Comparison of ENCODE assay signal across 18 mouse cellular contexts in genomic region chr11:57959924-57960323, GRCm38 (mm10). TPM values are rescaled to one million over a fixed set of nuclear protein-coding genes. Genes with fewer than 3 reads are reported as not detected.
DNase-seq lines count a peak whose midpoint lies in the region; ATAC-seq and TF ChIP-seq lines count a peak whose summit lies in the region.
"Had no signal": no experiment of that assay in that cellular context is flagged by ENCODE, and none has a peak within 500 bp of the region (broad histone marks: within the 10 kb centered on the region; RNA-seq: fewer than 3 reads in every experiment).

No protein-coding gene starts in this region.

- peaks cover 10% of the 10 kb centered on the region; the same call in 1 of the 2 replicates for H3K4me1 ChIP-seq in heart, embryonic 11.5 days (ENCODE audit: control insufficient read depth, insufficient read depth, low read length)
- H3K4me1 ChIP-seq in liver, embryonic 12.5 days, result peaks cover 95% of the 10 kb centered on the region
- 0 out of 2 replicates have a peak, but pooled peaks cover 7% of the 10 kb centered on the region for H3K4me1 ChIP-seq in hindbrain, postnatal 0 days (ENCODE audit: insufficient read depth, low read length)

- no peak for DNase-seq in heart, postnatal 36 days
- DNase-seq in c-Kit-negative CD71-positive TER-119-positive erythroid progenitor cells, embryonic 14.5 days (ENCODE audit: low read depth, low spot score), result peak; percentile 66
- no peak for DNase-seq in right cerebral cortex, postnatal 36 days (ENCODE audit: low spot score in 2 of 2)
- no peak for DNase-seq in hindbrain, postnatal 0 days (ENCODE audit: low spot score)
- DNase-seq: adrenal gland, adult 2 months; cerebellum, postnatal 25 days; gastrocnemius, postnatal 36 days; kidney, adult 18-20 months; midbrain, embryonic 14.5 days; right cerebral cortex, adult 18-20 months; thymus, postnatal 25 days had no signal

- intact Hi-C loops in heart, postnatal 36 days (cut with DNase I), result loop anchor here (5.0 kb wide), 1 partner anchor 142 kb away; the partner anchor contains the start of gene Cnot8

- TF ChIP-seq CTCF in hindbrain, postnatal 0 days (IDR thresholded peaks at IDR 0.05; ENCODE audit: low read depth), result no peak

- peak overlapping the region; percentile 73 for H3K27ac ChIP-seq in heart, embryonic 11.5 days (ENCODE audit: low read depth, low read length)
- peak overlapping the region; percentile 99 for H3K27ac ChIP-seq in liver, embryonic 12.5 days
- H3K27ac ChIP-seq in hindbrain, postnatal 0 days, result no peak overlapping the region
- H3K27ac ChIP-seq: kidney, postnatal 0 days; layer of hippocampus, adult 2 months; neural tube, embryonic 13.5 days had no signal

- no peak overlapping the region for H3K4me3 ChIP-seq in heart, embryonic 11.5 days (ENCODE audit: low read depth, low read length)
- no peak overlapping the region for H3K4me3 ChIP-seq in liver, embryonic 12.5 days
- H3K4me3 ChIP-seq in hindbrain, postnatal 0 days (ENCODE audit: low read length), result no peak overlapping the region
- H3K4me3 ChIP-seq: layer of hippocampus, adult 2 months; neural tube, embryonic 13.5 days had no signal

- H3K27me3 ChIP-seq in heart, embryonic 11.5 days (ENCODE audit: control insufficient read depth, insufficient read depth, low read length), result no peaks in the 10 kb centered on the region
- H3K27me3 ChIP-seq in liver, embryonic 12.5 days (replicated peaks), result no peaks in the 10 kb centered on the region
- no peaks in the 10 kb centered on the region for H3K27me3 ChIP-seq in hindbrain, postnatal 0 days (ENCODE audit: insufficient read depth, low read length)
- H3K27me3 ChIP-seq: neural tube, embryonic 13.5 days had no signal

- no peaks in the 10 kb centered on the region for H3K9me3 ChIP-seq in heart, embryonic 11.5 days (replicated peaks; ENCODE audit: control insufficient read depth, low read length)
- no peaks in the 10 kb centered on the region for H3K9me3 ChIP-seq in liver, embryonic 12.5 days (replicated peaks)
- no peaks in the 10 kb centered on the region for H3K9me3 ChIP-seq in hindbrain, postnatal 0 days (ENCODE audit: low read length)
- H3K9me3 ChIP-seq: neural tube, embryonic 13.5 days had no signal

- H3K36me3 ChIP-seq in heart, embryonic 11.5 days (ENCODE audit: control insufficient read depth, insufficient read depth, low read length), result no peaks in the 10 kb centered on the region
- H3K36me3 ChIP-seq in liver, embryonic 12.5 days, result no peaks in the 10 kb centered on the region
- no peaks in the 10 kb centered on the region for H3K36me3 ChIP-seq in hindbrain, postnatal 0 days (ENCODE audit: insufficient read depth, low read length)
- H3K36me3 ChIP-seq: neural tube, embryonic 13.5 days had no signal

- no peak for ATAC-seq in heart, embryonic 11.5 days (replicated peaks; ENCODE audit: insufficient number of reproducible peaks, low FRiP score, low TSS enrichment)
- ATAC-seq in liver, embryonic 12.5 days, result peak; percentile 54
- peak; percentile 68 for ATAC-seq in megakaryocyte-erythroid progenitor cell, adult 5-6 weeks (replicated peaks; ENCODE audit: low FRiP score, low TSS enrichment, poor library complexity, severe bottlenecking)
- ATAC-seq in hindbrain, postnatal 0 days, result no peak
- ATAC-seq: forebrain, embryonic 14.5 days had no signal

- WGBS in heart, embryonic 11.5 days (ENCODE audit: insufficient replicate concordance), result 67% methylated on average over 2 of the region's 2 CpGs
- WGBS in liver, embryonic 12.5 days (ENCODE audit: insufficient replicate concordance), result 26% methylated on average over 2 of the region's 2 CpGs
- WGBS in hindbrain, postnatal 0 days, result 85% methylated on average over 2 of the region's 2 CpGs

- no peak overlapping the region for H3K4me2 ChIP-seq in heart, embryonic 11.5 days
- peak overlapping the region; percentile 48 for H3K4me2 ChIP-seq in liver, embryonic 12.5 days
- no peak overlapping the region for H3K4me2 ChIP-seq in hindbrain, postnatal 0 days (ENCODE audit: low read depth, low read length)
- H3K4me2 ChIP-seq: neural tube, embryonic 13.5 days had no signal

- no peak overlapping the region; the same call in 1 of the 2 replicates for H3K9ac ChIP-seq in heart, embryonic 11.5 days (ENCODE audit: low read depth, low read length)
- peak overlapping the region; percentile 82 for H3K9ac ChIP-seq in liver, embryonic 12.5 days
- H3K9ac ChIP-seq in hindbrain, postnatal 0 days (replicated peaks; ENCODE audit: low read length), result no peak overlapping the region
- H3K9ac ChIP-seq: neural tube, embryonic 13.5 days had no signal

RNA-seq across cellular contexts. Expression of gene Larp1, which starts 48.9 kb away (rescaled TPM):
- 16.9 and 19.5 TPM in 2 replicates for polyA plus RNA-seq in heart, embryonic 11.5 days (2014; fragmentation: Nextera tagmentation; extraction: Ambion mirVana)
- 10 to 100 TPM; 52.4 to 55.3 TPM for total RNA-seq in heart, postnatal 36 days (2021)
- polyA plus RNA-seq in liver, embryonic 12.5 days (2016; fragmentation: Nextera tagmentation; extraction: Ambion mirVana), result 41.6 and 42.4 TPM in 2 replicates
- 138 and 152 TPM in 2 replicates for total RNA-seq in megakaryocyte-erythroid progenitor cell, adult 5-6 weeks (2014; fragmentation: Nextera tagmentation)
- total RNA-seq in megakaryocyte-erythroid progenitor cell, adult 5-6 weeks (2017), result 50.4 and 67.2 TPM in 2 replicates
- total RNA-seq in hindbrain, postnatal 0 days (2014; rRNA removed), result 41.0 and 42.9 TPM in 2 replicates
- polyA plus RNA-seq in hindbrain, postnatal 0 days (2015; fragmentation: Nextera tagmentation; extraction: Ambion mirVana), result 14.9 and 15.0 TPM in 2 replicates

Comparison
In these comparisons a context has a peak if more than half of its experiments do, and no peak if none do; other contexts are left out.
1. ATAC-seq: peak in liver, embryonic 12.5 days (single experiment) and megakaryocyte-erythroid progenitor cell, adult 5-6 weeks (single experiment); none in heart, embryonic 11.5 days (single experiment) and hindbrain, postnatal 0 days (single experiment).